Mouse (Mus musculus): Measurements from ENCODE around the gene Med6.

DNA sequence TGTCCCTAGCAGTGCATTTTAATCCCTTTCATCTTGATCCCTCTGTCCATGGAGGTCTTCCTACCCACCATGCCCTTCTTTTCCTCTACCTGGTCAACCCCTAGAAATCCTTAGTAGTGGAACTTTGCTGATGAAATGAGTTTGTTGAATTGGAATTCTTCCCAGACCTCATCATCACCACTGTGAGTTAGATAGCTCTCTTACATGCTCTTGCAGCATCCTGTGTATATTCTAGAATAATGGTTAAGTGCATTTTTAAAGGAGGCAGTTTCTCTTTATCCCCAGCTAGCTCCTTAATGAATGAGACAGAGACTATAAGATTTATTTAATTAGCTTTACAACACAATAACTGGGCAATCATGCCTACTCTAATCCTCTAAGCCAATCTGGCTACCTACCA, 14.6 kb upstream of the Med6 start:
- TF ChIP-seq CTCF (IDR thresholded peaks at IDR 0.05; ENCODE audit: borderline replicate concordance, insufficient read depth, low read depth, low read length) (no peak), POLR2A (IDR thresholded peaks at IDR 0.05; ENCODE audit: borderline replicate concordance, insufficient read depth, low read length) (no peak)

All from cerebellum, adult 2 months (tissue).